Mouse (Mus musculus): ENCODE results near the gene Plekhg1.

The Plekhg1 gene

GRCm38 (mm10) chr10:3785362-3785761, 45.2 kb downstream of the Plekhg1 start:
- TF ChIP-seq GATA4 (IDR thresholded peaks at IDR 0.05; ENCODE audit: insufficient replicate concordance, low read length), result no peak

GRCm38 (mm10) chr10:3786531-3786930, 46.4 kb downstream of the Plekhg1 start:
- TF ChIP-seq GATA4 (IDR thresholded peaks at IDR 0.05; ENCODE audit: insufficient replicate concordance, low read length), result no peak

- peak; percentile 72 for TF ChIP-seq GATA4 (IDR thresholded peaks at IDR 0.05; ENCODE audit: insufficient replicate concordance, low read length)
Measured at GRCm38 (mm10) chr10:3787006-3787405, 46.8 kb downstream of the Plekhg1 start.

- no peak for TF ChIP-seq GATA4 (IDR thresholded peaks at IDR 0.05; ENCODE audit: insufficient replicate concordance, low read length)
Measured at GRCm38 (mm10) chr10:3793825-3794224, 53.7 kb downstream of the Plekhg1 start.

- no peak for TF ChIP-seq GATA4 (IDR thresholded peaks at IDR 0.05; ENCODE audit: insufficient replicate concordance, low read length)
Measured at GRCm38 (mm10) chr10:3799455-3799854, 59.3 kb downstream of the Plekhg1 start.

- TF ChIP-seq GATA4 (IDR thresholded peaks at IDR 0.05; ENCODE audit: insufficient replicate concordance, low read length), result no peak
Measured at GRCm38 (mm10) chr10:3801254-3801653, 61.1 kb downstream of the Plekhg1 start.

- TF ChIP-seq GATA4 (IDR thresholded peaks at IDR 0.05; ENCODE audit: insufficient replicate concordance, low read length), result no peak
Measured at GRCm38 (mm10) chr10:3805334-3805733, 65.2 kb downstream of the Plekhg1 start.

GRCm38 (mm10) chr10:3807980-3808379, 67.8 kb downstream of the Plekhg1 start:
- TF ChIP-seq GATA4 (IDR thresholded peaks at IDR 0.05; ENCODE audit: insufficient replicate concordance, low read length), result no peak

GRCm38 (mm10) chr10:3810476-3811273, 70.5 kb downstream of the Plekhg1 start:
- no peak; the same call in 1 of the 2 replicates for TF ChIP-seq GATA4 (IDR thresholded peaks at IDR 0.05; ENCODE audit: insufficient replicate concordance, low read length)

GRCm38 (mm10) chr10:3818940-3819701, 79.0 kb downstream of the Plekhg1 start:
- no peak for TF ChIP-seq GATA4 (IDR thresholded peaks at IDR 0.05; ENCODE audit: insufficient replicate concordance, low read length)

GRCm38 (mm10) chr10:3823826-3824225, 83.7 kb downstream of the Plekhg1 start:
- no peak for TF ChIP-seq GATA4 (IDR thresholded peaks at IDR 0.05; ENCODE audit: insufficient replicate concordance, low read length)

GRCm38 (mm10) chr10:3826043-3826442, 85.9 kb downstream of the Plekhg1 start:
- TF ChIP-seq GATA4 (IDR thresholded peaks at IDR 0.05; ENCODE audit: insufficient replicate concordance, low read length), result no peak

- no peak for TF ChIP-seq GATA4 (IDR thresholded peaks at IDR 0.05; ENCODE audit: insufficient replicate concordance, low read length)
Measured at GRCm38 (mm10) chr10:3827368-3827767, 87.2 kb downstream of the Plekhg1 start.

- no peak for TF ChIP-seq GATA4 (IDR thresholded peaks at IDR 0.05; ENCODE audit: insufficient replicate concordance, low read length)
Measured at GRCm38 (mm10) chr10:3829472-3829871, 89.3 kb downstream of the Plekhg1 start.

- no peak for TF ChIP-seq GATA4 (IDR thresholded peaks at IDR 0.05; ENCODE audit: insufficient replicate concordance, low read length)
Measured at GRCm38 (mm10) chr10:3830618-3831017, 90.5 kb downstream of the Plekhg1 start.
